Mouse (Mus musculus): ENCODE measurements around the gene Fbxl16. TPM values are rescaled to one million over a fixed set of nuclear protein-coding genes. Genes with fewer than 3 reads are reported as not detected.

Gene Fbxl16
- total RNA-seq, 2 experiments from 2014 or later: 0.93 to 1.2 TPM

GRCm38 (mm10) chr17:25842509-25842908 lies 33.6 kb downstream of the Fbxl16 start:
- DNase-seq: no peak

- no peak for DNase-seq
These were observed 34.2 kb downstream of the Fbxl16 start for GRCm38 (mm10) chr17:25843122-25843521.

- no peak for DNase-seq
These were observed 34.9 kb downstream of the Fbxl16 start for GRCm38 (mm10) chr17:25843636-25844395.

GRCm38 (mm10) chr17:25844396-25844901 lies 35.6 kb downstream of the Fbxl16 start, which contains the start of gene Rhot2:
Gene Rhot2, minus strand, starts transcription at chr17:25844851.
- peak; percentile 95 for DNase-seq

- DNase-seq: no peak
These were observed 51.3 kb downstream of the Fbxl16 start for GRCm38 (mm10) chr17:25860229-25860628.

- peak; percentile 88 for DNase-seq
These were observed 52.2 kb downstream of the Fbxl16 start, which contains the start of gene Wdr90 for GRCm38 (mm10) chr17:25860832-25861703. Gene Wdr90, minus strand, starts transcription at chr17:25861501.

- no peak for DNase-seq
These were observed 53.1 kb downstream of the Fbxl16 start for GRCm38 (mm10) chr17:25861704-25862612.

- no peak for DNase-seq
These were observed 54.8 kb downstream of the Fbxl16 start for GRCm38 (mm10) chr17:25863681-25864080.

GRCm38 (mm10) chr17:25864311-25864710 lies 55.4 kb downstream of the Fbxl16 start:
- DNase-seq: no peak

GRCm38 (mm10) chr17:25865288-25865687 lies 56.4 kb downstream of the Fbxl16 start:
- DNase-seq: peak; percentile 7

GRCm38 (mm10) chr17:25866172-25866571 lies 57.3 kb downstream of the Fbxl16 start:
- DNase-seq: peak; percentile 6

- DNase-seq: no peak
These were observed 58.6 kb downstream of the Fbxl16 start for GRCm38 (mm10) chr17:25867509-25867835.

- peak; percentile 74 for DNase-seq
These were observed 59.1 kb downstream of the Fbxl16 start for GRCm38 (mm10) chr17:25867836-25868600.

GRCm38 (mm10) chr17:25868601-25869191 lies 59.8 kb downstream of the Fbxl16 start, which contains the start of gene Mcrip2:
Gene Mcrip2, minus strand, starts transcription at chr17:25868764.
- DNase-seq: peak; percentile 85

- no peak for DNase-seq
These were observed 60.6 kb downstream of the Fbxl16 start for GRCm38 (mm10) chr17:25869498-25869897.

- DNase-seq: no peak
These were observed 61.1 kb downstream of the Fbxl16 start for GRCm38 (mm10) chr17:25869954-25870353.
